Mouse (Mus musculus): Measurements from ENCODE around the gene Gm28919.
"Not testable (repeated sequence)": the region's sequence is repeated elsewhere in the genome, so short reads cannot be mapped to it uniquely, and the experiment has no call there.

Gm28919 gene

DNA sequence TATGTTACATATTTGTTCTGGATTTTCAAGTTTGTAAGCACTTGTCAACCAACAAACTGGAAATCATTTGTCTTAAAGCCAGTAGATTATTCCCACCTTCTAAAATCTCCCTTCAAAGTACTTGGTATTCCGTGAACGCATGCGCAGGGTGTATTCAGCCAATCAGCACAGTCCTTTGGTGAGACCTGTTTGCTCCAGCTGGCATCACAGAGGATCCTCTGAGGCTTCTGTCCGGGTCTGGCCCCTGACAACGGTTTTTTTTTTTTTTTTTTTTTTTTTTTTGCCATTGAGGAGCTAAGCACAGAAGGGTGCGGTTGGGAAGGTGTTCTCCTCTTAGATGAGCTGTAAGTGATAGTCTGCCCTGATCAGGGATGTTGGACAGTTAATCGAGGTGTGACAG lies at the start of gene Gm28919:
Gene Gm28919 (plus strand): TSS at position 301 of the 400 bp plus-strand sequence.
- not testable (repeated sequence) for DNase-seq (ENCODE audit: low read depth)

Data from c-Kit-positive CD71-negative TER-119-negative erythroid progenitor cells, embryonic 14.5 days (primary cell).